Mouse (Mus musculus): Measurements from ENCODE around the gene Agbl4.

Agbl4 gene

DNA sequence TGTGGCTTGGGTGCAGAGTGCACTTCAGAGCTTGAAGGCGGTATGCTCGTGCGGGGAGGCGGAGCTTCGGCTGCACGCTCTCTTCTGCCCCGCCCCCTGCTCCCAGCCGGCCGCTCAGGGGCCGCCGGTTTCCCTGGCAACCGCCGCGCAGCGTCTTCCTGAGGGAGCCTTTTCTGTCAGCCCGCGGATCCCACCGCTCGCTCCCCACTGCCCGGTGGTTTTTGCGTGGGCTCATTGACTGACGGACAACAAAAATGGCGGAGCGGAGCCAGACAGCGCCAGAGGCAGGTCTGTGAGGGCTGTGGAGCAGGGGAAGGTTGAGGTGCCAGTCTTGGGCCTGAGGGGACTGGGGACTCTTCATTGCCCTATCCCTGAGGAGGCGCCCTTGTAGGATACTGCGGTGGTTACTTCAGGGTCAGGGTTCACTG lies at the start of gene Agbl4:
Agbl4 (plus strand) TSS at position 44 of the 428 bp plus-strand sequence.
- DNase-seq: peak; percentile 22

DNA sequence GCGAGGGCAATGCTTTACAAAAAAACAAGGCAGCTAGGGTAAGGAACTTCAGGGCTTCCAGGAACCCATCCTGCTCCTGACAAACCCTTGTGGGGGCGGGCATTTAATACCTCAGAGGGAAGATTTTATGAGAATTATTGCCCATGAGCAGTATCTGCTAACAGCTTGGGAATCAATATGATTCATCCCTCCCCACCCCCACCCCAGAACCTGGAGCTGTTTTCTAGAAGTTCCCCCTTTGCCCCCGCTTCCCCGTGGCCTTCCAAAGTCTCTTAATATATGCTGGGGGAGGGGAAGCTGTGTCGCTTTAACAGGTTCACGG lies 46.6 kb upstream of the Agbl4 start:
- DNase-seq: no peak

DNA sequence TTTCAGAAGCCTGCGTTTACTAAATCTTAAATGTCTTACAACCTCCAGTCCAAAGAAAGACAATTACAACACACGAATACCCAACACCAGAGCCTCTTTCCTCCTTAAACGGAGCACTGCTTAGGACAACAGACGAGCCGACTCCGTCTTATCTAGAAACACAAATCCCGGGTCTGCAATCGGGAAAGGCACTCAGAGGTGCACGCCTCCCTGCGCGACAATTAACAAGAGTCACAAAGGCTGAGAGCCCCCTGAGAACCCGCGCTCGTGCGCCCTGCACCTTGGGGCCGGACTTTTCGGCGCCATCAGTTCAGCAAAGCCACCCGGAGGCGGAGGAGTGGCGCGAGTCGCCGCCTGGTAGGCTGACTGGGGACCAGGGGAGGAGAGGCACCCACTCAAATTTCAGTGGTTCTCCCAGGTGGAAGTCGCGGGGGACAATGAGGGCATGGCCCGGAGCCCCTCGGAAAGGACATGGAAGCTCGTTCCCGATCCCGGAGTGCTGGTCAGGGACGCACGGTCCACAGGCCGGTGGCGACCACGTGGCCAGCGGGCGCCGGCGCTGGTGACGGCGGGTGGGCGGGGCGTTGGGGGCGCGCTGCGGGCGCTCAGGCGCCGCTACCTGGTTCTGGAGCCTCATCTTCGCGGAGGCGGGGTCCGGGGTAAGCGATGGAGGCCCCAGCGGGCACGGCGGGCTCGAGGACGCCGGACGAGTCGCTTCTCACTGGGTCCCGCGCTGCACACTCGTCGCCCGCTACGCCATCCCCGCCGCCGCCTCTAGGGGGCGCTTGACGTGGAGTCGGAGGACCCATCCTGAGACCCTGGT lies 46.1 kb upstream of the Agbl4 start, which contains the start of gene Elavl4:
Elavl4 (minus strand) TSS at position 732 of the 823 bp plus-strand sequence.
- DNase-seq: peak; percentile 62

DNA sequence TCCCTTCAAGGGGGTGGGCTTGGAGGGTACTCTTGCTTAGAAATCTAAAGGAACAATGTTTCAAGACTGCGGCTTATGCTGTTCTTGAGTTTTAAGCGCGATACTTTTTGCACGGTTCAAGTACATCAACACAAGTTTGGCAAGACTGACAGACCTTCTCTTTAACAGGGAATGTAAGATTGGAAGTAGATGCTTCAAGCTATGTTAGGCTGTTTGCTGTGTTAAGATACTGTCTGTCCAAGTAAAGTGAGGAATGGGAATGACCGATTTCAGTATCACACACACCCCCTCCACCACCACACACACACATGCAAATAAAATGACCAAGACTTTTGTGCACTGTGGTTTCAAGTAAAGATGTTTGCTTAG lies 45.5 kb upstream of the Agbl4 start:
- DNase-seq: no peak

DNA sequence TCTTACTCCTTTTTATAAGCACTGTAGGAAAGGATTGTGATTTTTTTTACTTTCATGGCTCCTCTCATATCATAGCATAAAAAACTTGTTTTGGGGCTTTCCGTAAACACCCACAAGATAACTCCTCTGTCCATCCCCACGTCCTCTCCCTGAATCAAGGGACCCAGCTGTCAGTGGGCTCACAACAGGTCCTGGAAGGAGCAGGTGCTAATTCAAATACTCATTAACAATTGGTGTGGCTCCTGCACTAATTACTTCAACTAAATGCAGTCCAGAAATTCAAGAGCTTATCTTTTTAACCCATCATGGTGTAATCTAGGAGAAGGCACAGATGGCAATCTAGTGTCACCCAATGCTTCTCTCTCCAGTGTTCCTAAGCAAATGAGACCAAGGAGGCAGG lies 36.9 kb upstream of the Agbl4 start:
- no peak for DNase-seq

DNA sequence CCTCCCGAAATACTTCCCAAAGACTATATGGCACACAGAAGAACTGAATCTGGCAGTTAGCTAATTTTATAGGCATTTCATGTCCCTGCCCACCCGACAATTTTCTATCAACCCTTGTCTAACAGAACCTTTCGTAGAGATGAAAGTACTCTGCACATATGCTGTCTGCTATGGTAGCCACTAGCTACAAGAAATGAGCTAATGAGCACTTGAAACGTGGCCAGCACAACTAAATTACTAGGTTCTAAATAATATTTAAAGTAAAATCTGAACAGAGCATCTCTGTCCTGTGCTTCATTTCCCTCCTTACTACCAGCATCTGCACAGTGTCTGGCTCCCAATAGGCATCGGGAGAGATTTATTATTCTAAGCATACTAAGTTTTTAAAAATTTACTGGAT lies 1.2 kb upstream of the Agbl4 start:
- DNase-seq: no peak

DNA sequence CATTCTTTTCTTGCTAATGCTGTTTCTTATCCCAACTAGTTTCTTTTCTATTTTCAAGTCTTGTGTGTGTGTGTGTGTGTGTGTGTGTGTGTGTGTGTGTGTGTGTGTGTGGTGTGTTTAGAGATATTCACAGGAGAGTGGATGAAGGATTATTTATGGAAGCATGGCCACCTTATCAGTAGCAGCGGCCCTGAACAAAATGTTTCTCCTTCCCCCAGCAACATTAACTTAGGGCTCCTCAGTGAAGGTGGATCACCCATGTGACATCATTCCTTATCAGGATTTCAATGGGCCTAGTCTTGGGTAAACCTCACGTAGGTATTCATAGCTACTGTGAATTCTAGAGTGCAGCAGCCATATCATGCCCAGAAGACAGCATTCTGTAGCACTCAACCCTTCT lies 22.8 kb downstream of the Agbl4 start:
- no peak for DNase-seq

DNA sequence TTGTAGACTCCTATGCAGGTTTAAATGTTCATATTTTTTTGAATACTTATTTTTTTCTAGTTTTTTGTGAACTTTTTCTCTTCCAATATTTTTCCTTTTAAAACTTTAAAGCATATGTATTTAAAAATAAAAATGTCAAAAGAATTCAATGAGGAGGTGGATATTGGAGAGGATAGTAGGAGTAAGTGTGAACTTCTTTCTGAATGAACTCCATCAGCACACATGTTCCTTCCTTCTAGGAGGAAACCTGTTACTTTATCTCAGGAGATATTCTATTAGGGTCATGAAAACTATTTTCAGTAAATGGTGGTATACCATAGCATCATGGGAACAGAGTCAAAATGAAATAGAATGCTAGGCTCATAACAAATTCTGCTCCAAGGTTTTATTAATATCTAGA lies 30.2 kb downstream of the Agbl4 start:
- DNase-seq: no peak

DNA sequence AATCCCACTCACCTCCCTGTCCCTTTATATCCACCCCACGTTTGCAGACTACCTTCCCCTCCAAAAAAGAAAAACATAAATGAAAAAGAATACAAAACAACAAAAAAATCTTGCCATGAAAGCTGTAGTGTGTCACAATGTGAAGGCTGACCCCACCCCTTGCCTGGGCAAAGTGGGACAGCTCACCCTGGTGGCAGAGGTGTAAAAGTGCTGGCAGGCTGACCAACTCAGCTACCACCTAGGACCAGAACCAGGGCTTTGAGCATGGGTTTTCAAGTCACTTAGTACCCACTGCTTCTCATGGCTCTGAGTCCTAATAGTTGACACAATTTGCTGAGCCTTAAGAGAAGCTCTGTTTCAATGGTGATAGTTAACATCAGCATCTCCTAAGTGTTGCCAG lies 96.9 kb downstream of the Agbl4 start:
- no peak for DNase-seq

DNA sequence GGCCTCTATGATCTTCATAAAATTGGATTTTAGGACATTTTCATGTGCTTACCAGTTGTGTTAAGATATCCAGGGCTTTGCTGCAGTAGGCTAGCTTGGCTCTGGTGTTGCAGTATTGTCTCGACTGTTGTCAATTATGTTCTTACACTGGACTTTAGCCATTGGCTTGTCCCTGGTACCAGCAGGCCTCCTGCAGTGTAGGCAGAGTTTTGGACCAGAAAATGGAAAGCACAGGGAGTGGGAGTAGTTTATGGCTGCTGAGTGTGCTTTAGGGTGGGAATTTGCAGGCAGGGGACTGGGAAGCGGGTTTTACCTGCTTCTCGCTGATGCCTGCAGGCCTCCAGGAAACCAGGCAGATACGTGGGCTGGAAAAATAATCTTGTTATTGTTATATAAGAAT lies 132.3 kb downstream of the Agbl4 start:
- no peak for DNase-seq

DNA sequence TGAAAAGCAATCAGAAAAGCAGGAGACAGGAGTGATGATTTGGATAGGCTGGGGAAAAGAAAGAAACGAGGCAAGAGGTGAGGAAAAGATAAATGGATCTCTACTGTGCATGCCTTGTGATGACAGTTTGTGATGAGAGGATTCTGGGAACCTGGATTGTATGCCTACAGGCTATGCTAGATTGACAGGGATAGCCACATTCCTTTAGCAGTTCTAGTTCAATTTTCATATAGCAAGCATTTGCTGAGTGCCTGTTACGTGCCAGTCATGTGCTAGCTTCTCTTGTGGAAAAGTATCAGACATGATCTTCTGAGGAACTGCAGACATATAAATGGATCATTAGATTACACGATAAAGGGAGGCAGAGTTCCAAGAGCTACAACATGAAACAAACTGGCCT lies 151.8 kb downstream of the Agbl4 start:
- DNase-seq: no peak

DNA sequence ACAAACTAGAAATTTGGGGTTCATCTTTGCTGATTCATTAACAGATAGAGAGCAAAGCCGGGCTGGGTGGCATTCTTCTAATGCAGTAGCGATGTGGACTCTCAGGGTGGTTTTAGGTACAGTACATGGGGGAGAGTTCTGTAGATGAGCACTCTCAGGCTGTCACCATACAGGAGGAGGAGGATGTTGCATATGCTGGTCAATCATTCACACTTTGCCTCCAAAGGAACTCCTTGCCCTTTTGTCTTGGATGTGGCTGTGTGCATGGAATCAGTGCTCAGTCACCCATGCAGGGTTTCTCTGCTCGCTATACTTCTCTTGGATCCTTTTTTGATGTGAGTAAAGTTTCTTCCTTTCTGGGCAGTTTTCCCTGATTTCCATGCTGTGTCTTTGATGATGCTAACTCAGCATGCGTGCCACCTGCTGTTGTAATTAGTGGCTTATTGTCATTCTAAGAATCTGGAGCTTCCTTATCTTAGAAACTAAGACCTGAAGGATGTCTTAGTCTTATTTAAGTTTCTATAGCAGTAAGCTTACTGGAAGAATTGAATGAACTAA lies 200.3 kb downstream of the Agbl4 start:
- no peak for DNase-seq

DNA sequence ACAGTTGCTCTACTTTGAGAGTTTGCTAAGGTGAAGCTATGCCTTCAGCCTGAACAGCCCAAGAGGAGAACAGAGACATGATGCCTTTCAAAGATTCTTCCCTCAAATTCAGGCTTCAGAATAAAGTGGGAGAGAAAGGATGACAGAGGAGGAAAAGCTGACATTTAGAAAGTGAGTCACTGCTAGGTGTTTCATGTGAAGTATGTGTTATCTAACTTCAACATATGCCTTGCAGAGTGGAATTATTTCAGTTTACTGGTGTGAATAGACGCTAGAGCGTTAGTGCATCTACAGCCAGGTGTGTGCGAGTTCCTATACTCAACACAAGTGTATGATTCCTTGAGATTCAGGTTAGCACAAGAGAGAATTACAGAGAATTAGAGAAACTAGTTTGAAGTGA lies 244.0 kb downstream of the Agbl4 start:
- DNase-seq: no peak

DNA sequence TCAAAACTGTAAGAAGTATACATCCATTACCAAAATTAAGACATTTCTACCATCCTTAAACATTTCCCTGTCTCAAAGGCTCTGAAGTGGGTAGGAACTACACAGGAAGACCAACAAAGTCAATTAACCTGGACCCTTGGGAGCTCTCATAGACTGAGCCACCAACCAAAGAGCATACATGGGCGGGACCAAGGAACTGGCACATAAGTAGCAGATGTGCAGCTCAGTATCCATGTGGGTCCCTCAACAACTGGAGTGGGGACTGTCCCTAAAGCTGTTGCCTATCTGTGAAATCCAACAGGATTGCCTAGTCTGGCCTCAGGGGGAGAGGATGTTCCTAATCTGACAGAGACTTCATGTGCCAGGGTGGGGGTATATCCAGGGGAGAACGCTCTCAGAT lies 265.5 kb downstream of the Agbl4 start:
- no peak for DNase-seq

DNA sequence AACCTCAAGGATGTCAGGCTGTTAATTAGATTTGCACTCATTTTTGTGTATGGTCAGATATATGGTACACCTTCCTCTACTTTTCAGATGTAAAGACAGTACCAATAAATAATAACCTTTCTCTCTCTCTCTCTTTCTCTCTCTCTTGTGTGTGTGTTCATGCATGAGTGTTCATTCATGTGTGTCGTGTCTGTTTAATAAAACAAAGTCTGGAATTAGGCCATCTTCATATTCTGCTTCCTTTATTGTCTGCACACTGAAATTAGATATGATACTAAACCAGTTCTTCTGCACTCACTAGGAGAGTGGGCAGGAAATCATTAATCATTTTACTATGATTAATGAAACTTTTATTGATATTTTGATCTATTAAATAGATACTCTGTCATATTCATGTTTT lies 276.7 kb downstream of the Agbl4 start:
- no peak for DNase-seq

DNA sequence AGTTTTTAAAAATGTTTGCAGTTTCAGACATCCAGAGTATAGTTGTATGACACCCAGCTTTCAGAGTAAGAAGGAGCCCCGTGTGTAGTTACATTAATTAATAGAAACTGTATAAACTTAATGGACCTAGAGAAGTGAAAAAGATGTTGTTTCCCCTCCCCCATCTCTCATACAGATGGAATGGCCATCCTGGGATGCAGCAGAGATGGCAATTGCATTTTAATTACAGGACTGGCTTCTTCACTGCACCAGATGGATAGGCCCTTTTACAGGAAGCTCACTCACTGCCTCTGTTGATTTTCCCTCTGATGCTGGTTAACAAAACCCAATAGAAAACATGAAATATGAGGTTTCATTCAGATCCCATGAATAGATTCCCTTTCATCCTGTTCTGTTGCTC lies 337.7 kb downstream of the Agbl4 start:
- DNase-seq: no peak

DNA sequence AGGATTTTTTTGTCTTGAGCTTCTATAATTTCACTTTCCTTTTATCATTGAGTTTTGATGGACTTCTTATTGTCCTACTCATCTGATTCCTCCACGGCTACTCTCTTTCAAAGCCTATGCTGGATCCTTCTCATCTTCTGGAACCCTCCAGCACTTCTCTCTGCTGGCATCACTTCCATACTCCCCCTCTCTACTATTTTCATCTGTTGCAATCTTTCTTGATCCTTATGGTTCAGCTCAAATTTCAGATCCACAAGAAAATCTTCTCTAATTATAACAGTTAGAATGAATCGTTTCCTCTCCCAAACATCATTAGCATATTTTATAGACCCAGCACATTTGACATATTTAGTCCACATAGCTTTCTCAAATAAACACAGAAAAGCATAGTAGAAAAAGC lies 360.5 kb downstream of the Agbl4 start:
- no peak for DNase-seq

DNA sequence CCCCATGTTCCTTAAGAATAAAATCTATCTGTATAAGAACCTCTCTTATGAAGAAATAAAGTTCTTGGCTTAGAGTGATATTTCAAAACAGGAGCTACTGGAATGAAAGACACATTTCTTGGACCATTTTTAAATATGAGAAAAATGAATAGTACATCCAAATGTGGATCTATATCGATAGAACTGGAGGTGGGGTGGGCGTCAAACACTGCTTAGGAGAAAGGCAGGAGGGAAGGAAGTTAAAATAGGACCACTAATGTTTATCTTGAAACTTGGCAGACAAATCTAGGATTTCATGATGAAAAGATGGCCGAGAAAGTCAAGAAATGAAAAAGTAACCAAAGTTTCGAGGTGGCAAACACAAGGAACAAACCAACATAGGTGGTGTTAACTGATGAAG lies 391.1 kb downstream of the Agbl4 start:
- DNase-seq: no peak

DNA sequence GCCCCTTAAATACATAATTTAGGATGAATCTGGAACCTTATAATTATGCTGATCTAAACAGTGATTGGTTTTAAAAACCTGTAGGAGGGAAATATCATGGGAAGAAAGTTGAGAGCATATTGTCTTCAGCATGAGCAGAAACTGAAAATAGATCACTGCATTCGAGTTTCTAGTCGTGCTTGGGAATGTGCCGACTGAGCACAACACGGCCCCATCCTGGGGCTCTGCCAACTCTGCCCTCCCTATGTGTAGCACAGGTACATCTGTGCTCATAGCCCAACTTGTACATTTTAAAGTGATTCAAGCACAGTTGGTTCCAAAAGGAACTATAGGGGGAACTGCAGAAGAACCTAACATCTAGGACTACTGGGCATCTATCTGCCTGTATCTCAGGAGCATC lies 402.4 kb downstream of the Agbl4 start:
- DNase-seq: no peak

DNA sequence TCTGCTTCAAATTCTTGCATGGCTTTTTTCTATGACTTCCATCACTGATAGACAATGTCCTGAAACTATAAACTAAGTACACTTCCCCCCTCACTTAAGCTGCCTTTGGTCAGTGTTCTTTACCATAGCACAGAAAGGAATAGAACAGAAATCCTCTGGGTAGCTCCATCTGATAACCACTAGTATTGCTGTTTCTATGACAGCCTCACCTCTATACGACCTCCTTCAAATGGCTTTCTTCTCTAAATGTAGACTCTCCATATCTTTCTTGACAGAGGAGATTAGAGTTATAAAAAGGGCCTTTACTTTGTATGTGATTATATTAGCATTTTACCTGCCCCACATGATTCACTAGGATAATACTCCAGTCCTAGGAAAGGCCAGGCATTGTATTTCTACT lies 413.5 kb downstream of the Agbl4 start:
- DNase-seq: no peak

DNA sequence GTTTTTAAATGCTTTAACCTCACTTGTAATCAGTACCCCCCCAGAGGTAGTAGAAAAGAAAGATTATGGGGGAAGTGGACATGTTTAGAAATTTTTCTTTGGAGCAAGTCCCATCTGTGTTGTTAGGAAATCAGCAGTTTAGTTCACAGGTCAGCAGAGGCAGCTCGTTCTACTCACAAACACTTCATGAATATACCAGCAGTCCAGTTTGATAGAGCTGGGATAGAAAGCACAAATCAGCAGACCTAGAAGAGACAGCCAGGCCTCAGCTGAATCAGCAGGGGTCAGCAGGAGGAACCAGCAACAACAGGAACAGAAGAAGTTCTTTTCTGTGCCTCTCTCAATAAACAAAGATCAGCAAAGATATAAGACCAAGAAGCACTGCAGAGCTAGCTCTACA lies 435.3 kb downstream of the Agbl4 start:
- no peak for DNase-seq

DNA sequence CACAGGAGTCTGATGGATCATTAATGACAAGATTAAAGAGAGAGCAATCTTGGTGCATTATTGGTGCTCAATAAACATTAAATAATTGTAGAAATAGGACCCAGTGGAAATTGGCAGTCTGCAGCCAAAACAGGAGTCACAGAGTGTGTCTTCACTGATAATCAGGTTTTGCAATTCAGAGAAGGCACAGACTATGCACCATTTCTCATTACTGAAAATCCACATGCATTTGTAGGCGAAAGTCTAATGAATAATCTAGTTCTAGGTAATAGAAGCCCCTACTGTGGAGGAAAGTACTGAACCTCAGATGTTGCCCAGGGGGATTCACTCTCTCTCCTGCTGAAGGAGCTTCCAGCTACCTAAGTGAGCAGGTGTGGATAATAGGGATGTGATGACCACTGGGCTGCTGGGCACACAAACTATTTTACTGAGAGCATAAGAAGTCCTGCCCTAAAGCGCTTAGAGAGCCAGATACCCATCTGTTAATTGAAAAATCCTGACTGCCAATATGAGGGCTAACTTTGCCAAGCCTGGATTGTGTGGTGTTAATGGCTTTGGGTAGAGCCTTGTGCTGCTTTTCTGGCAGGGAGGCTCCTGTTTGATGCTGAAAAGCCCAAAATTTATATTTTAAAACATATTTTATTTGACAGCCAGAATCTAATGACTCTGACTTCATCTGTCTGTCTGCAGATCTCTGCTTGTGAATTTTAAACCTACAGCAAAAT lies 482.4 kb downstream of the Agbl4 start:
- DNase-seq: no peak

DNA sequence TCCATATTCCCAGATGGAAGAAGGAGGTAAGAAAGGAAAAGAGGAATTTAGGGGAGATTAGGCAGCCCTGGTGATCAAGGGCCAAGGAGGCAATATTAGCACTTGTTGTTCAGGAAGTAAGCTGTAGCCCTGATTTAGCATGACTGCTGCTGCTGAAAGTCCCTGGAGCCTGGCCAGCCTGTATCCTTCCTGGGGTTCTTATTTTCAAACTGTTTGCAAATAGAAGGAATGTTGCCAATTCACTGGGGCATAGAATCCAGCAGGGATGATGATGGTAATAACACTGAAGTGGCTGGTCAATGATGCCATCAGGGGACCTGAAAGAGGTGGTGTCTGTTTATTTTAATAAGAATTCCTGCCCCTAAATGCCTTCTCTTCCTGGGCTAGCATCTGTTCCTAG lies 518.6 kb downstream of the Agbl4 start:
- no peak for DNase-seq

DNA sequence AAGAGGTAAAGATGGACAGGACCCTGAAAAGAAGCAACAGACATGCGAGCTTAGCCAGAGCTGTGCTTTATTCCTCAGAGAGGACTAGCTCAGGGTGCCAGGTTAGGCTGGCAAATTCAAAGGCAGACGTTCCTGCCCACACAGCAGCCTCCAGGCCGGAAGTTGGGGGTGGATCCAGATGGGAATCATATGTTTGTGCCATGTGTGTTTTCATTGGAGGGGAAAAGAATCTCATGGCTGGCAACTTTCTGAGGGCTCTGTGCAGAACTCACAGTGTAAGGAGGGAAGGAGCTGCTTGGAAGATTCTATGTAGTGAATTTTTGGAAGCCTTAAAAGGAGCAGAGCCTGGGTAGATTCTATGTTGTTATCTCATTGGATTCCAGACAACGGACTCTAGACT lies 519.1 kb downstream of the Agbl4 start:
- DNase-seq: no peak
